Mouse (Mus musculus) adrenal gland, adult 2 months (tissue): Measurements from ENCODE around the gene Irgm2. TPM values are rescaled to one million over a fixed set of nuclear protein-coding genes. Genes with fewer than 3 reads are reported as not detected.
"Not testable (repeated sequence)": the region's sequence is repeated elsewhere in the genome, so short reads cannot be mapped to it uniquely, and the experiment has no call there.

ENCODE experiments used
- DNase-seq: peaks from one replicate; pipeline ENCODE4 v3.0.0; 2021
- long read RNA-seq: library from polyadenylated mRNA; stranded (forward); transcript quantifications from one replicate; pipeline ENCODE4 v2.0.0, GENCODE M21; 2021
- polyA plus RNA-seq: library from polyadenylated mRNA; depleted of rRNA; stranded (reverse); fragments of >200 nt; gene quantifications from 2 replicates; pipeline ENCODE4 v1.2.3, GENCODE M21; 2012; rRNA removed
- total RNA-seq, 2 experiments: library from RNA; stranded (reverse); gene quantifications; 2 replicates each; pipeline ENCODE4 v1.2.3; 2021

Irgm2 gene
- total RNA-seq (10 to 100 TPM; 11.3 to 14.5 TPM), polyA plus RNA-seq (8.5 and 12.6 TPM in 2 replicates)
- long read RNA-seq, partial matches to known transcripts, result 0 of 6 reads
- long read RNA-seq, other reads (novel, unspliced or antisense), result 3 of 6 reads

GRCm38 (mm10) chr11:58199229-58200037 lies at the start of gene Irgm2, which contains the start of gene Igtp:
Gene Irgm2 (plus strand): TSS chr11:58199618.
Gene Igtp (plus strand): TSS chr11:58199556.
- peak; percentile 90 for DNase-seq

GRCm38 (mm10) chr11:58155458-58155857 lies 44.0 kb upstream of the Irgm2 start:
- peak; percentile 22 for DNase-seq

GRCm38 (mm10) chr11:58156871-58157270 lies 42.5 kb upstream of the Irgm2 start:
- DNase-seq, result no peak

- no peak for DNase-seq
These were observed 34.3 kb upstream of the Irgm2 start for GRCm38 (mm10) chr11:58165072-58165471.

- no peak for DNase-seq
These were observed 31.6 kb upstream of the Irgm2 start for GRCm38 (mm10) chr11:58167822-58168166.

GRCm38 (mm10) chr11:58168167-58168915 lies 31.1 kb upstream of the Irgm2 start, which contains the start of gene Gemin5:
Gene Gemin5 (minus strand): TSS chr11:58168539.
- DNase-seq, result peak; percentile 92

DNA sequence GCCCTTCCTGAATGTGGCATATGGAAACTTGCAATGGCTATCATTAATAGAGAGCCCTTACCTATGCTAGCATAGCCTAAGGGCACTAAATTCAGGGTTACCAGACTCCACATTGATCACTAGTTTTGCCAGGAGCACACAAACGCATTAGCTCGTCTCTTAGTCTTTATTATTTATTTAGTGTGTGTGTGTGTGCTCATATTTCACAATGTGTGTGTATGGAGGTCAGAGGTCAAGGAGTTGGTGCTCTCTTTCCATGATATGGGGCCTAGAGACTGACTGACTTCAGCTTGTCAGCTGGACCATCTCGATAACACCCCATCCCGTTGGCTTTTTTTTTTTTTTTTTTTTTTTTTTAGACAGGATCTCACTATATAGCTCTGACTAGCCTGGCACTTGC lies 29.8 kb upstream of the Irgm2 start:
- no peak for DNase-seq

GRCm38 (mm10) chr11:58171459-58172091 lies 27.8 kb upstream of the Irgm2 start, which contains the start of gene Mrpl22:
Gene Mrpl22 (plus strand): TSS chr11:58171661.
- peak; percentile 96 for DNase-seq

- peak; percentile 82 for DNase-seq
These were observed 19.9 kb upstream of the Irgm2 start for GRCm38 (mm10) chr11:58179563-58179962.

- DNase-seq, result not testable (repeated sequence)
These were observed 19.4 kb upstream of the Irgm2 start for GRCm38 (mm10) chr11:58179986-58180385.

DNA sequence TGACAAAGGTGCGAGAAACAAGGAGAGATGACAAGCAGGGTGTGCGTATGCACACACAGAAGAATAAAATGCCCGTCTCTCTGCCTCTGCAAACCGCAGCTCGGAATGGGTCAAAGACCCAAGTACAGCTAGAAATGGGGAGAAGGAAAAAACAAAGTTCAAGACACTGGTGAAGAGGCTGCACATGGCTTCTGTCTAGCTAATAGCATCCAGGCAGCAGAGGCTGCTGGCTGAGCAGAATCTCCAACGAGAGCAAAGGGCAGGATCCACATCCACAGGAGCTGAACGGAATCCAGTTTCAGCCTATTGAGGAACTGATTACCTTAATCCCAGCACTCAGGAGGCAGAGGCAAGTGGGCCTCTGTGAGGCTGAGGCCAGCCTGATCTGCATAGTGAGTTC lies 18.7 kb upstream of the Irgm2 start:
- no peak for DNase-seq

DNA sequence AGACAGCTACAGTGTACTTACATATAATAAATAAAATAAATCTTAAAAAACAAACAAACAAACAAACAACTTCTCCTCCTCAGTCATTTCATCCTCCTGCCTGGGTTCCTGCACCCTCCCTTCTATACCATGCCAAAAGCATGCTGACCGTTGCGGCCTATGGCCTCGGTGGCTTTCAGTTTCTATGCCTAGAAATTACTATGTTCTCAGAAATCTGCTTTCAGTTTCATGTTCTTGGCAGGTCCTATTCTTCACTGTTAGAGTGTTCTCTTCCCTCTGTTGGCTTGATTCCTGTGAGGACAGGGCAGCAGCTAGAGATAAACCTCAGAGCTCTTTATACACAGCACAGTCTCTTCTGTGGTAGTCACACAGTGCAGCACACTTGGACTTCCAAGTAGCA lies 15.8 kb upstream of the Irgm2 start:
- no peak for DNase-seq

GRCm38 (mm10) chr11:58189675-58190074 lies 9.7 kb upstream of the Irgm2 start:
- no peak for DNase-seq

DNA sequence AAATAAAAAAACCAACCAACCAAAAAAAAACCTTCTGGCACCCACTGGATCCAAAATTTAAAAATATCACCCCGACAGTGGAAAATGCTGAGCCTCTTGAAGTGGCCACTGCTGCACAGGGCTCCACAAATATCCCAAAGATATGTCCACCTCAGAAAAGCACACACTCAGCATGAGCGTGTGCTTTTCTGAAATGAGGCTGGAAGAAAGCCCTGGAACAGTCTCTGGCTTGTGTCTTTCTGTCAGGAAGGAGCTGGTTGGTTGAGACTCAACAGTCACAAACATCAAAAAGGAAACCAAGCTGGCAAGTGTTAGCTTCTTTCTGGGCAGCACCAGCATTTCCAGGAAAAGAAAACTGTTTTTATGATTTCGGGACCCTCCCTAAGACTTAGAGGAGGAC lies 6.1 kb upstream of the Irgm2 start:
- no peak for DNase-seq

GRCm38 (mm10) chr11:58193860-58194520 lies 5.4 kb upstream of the Irgm2 start:
- no peak for DNase-seq

DNA sequence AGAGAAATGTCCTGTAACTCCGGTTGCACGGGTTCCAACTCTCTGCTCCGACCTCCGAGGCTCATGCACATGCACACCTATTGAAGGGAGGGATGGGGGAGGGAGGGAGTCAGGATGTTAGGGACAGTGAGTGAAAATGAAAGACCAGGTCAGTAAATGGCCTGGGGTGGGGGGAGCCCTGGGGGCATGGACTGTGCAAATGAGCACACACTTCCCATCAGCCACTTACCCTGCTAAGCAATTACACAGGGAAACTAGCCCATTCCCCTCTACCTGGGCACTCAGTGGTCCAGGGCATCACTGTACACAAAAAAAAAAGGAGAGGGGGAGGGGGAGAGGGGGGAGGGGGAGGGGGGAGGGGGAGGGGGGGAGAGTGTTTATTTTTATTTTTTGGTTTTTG lies 755 bp upstream of the Irgm2 start:
- no peak for DNase-seq

- no peak for DNase-seq
These were observed 808 bp downstream of the Irgm2 start for GRCm38 (mm10) chr11:58200226-58200625.

DNA sequence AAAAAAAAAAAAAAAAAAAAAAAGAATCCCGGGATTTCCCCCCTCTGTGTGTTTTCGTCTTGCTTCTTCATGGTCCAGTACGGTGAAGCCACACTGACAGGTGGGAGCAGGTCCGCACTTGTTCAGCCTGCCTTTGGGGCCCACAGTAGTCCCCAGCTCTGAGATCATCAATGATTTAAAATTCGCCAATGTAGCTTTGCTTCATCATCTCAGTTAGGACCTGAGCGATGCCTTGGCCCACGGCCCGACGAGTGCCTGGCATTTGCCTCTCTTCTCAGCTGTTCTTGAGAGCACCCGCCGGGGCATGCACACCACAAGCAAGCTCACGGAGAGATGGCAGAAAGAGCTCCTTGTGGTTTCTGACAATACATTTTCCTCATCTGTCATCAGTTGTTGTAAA lies 1.6 kb downstream of the Irgm2 start:
- no peak for DNase-seq

GRCm38 (mm10) chr11:58210321-58210886 lies 11.0 kb downstream of the Irgm2 start:
- DNase-seq, result no peak

GRCm38 (mm10) chr11:58211062-58211681 lies 11.8 kb downstream of the Irgm2 start:
- no peak for DNase-seq

- no peak for DNase-seq
These were observed 12.3 kb downstream of the Irgm2 start for GRCm38 (mm10) chr11:58211682-58212067.
